Comparison of ENCODE assay signal across 16 mouse cellular contexts in the genomic region with DNA sequence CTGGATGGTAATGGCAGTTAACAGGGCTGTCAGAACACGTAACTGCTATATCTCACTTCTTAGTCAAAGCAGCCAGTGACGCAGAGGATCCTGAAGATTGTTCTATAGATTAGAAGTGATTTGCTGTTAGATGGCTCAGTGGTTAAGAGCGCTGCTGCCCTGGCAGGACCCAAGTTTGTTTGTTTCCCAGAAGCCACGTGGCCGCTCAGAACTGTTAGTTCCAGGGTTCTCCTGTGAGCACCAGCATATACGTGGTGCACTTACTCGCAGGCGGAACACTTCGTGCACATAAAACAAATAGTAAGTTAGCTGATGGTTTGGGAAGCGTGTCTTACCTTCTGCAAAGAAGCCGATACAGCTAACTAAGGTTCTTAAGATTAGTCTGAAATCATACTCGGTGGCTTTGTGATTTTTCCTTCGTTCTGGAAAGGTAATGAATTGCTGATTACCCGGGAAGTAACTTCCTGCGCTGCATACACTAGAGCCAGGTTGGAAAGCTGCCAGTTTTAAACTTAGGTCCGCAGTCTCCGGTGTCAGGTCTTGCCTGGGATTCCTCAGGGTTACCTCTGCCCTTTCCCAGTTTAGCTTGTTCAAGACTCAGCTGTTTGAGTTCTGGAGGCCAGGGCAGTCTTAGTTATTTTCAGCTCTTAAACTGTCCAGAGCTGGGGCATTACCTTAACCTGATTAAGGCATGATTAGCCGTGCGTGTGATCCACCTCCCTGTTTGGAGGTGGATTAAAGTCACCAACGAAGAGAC. TPM values are rescaled to one million over a fixed set of nuclear protein-coding genes. Genes with fewer than 3 reads are reported as not detected.
DNase-seq lines count a peak whose midpoint lies in the region; ATAC-seq and TF ChIP-seq lines count a peak whose summit lies in the region.
"Had no signal": no experiment of that assay in that cellular context is flagged by ENCODE, and none has a peak within 500 bp of the region (broad histone marks: within the 10 kb centered on the region; RNA-seq: fewer than 3 reads in every experiment).

No protein-coding gene starts in this region.

- no peak for TF ChIP-seq CTCF in lung, postnatal 0 days (IDR thresholded peaks at IDR 0.05)
- no peak for TF ChIP-seq CTCF in lung, adult 2 months (IDR thresholded peaks at IDR 0.05; ENCODE audit: insufficient read depth, low read length)

- ATAC-seq in lung, postnatal 0 days = no peak
- peak; percentile 69 for ATAC-seq in kidney, embryonic 16.5 days (ENCODE audit: low FRiP score, low TSS enrichment)
- no peak for ATAC-seq in granulocyte monocyte progenitor cell, adult 5-6 weeks (replicated peaks; ENCODE audit: poor library complexity, severe bottlenecking)
- no peak for ATAC-seq in midbrain, embryonic 11.5 days (ENCODE audit: low FRiP score)
- ATAC-seq: hindbrain, embryonic 16.5 days; midbrain, embryonic 13.5 days had no signal

- H3K36me3 ChIP-seq in heart, embryonic 10.5 days = peaks cover 21% of the 10 kb centered on the region
- peaks cover 12% of the 10 kb centered on the region for H3K36me3 ChIP-seq in lung, postnatal 0 days (ENCODE audit: insufficient read depth, low read length)
- peaks cover 14% of the 10 kb centered on the region for H3K36me3 ChIP-seq in kidney, embryonic 16.5 days (ENCODE audit: insufficient read depth, low read length)
- H3K36me3 ChIP-seq in midbrain, embryonic 11.5 days (ENCODE audit: control insufficient read depth, insufficient read depth, low read length) = peaks cover 5% of the 10 kb centered on the region
- peaks cover 24% of the 10 kb centered on the region for H3K36me3 ChIP-seq in forebrain, embryonic 10.5 days (replicated peaks)

- no peak for DNase-seq in heart, embryonic 10.5 days (ENCODE audit: low spot score)
- DNase-seq in heart, adult 9 months (ENCODE audit: low spot score in 2 of 2) = no peak
- DNase-seq in lung, postnatal 0 days (ENCODE audit: low spot score) = peak; percentile 54
- no peak for DNase-seq in lung, adult 2 months
- DNase-seq in midbrain, embryonic 11.5 days (ENCODE audit: low spot score, missing footprints) = no peak
- no peak for DNase-seq in forebrain, embryonic 10.5 days (ENCODE audit: extremely low spot score, low spot score)
- DNase-seq: cerebellum, adult 9-10 months; thymus, postnatal 36 days had no signal

- no peak for TF ChIP-seq POLR2A in lung, adult 2 months (IDR thresholded peaks at IDR 0.05; ENCODE audit: borderline replicate concordance, extremely low read depth, low read depth, low read length)

- H3K9ac ChIP-seq in lung, postnatal 0 days (replicated peaks; ENCODE audit: low read depth) = no peak overlapping the region
- peak overlapping the region; percentile 35; the same call in 1 of the 2 replicates for H3K9ac ChIP-seq in kidney, embryonic 16.5 days (replicated peaks; ENCODE audit: low read length)
- no peak overlapping the region for H3K9ac ChIP-seq in midbrain, embryonic 11.5 days (ENCODE audit: low read length)
- H3K9ac ChIP-seq: embryonic facial prominence, embryonic 13.5 days; limb, embryonic 13.5 days; midbrain, embryonic 13.5 days had no signal

- H3K4me2 ChIP-seq in lung, postnatal 0 days (replicated peaks; ENCODE audit: low read depth, low read length) = peak overlapping the region; percentile 29
- H3K4me2 ChIP-seq in kidney, embryonic 16.5 days (replicated peaks; ENCODE audit: low read depth, low read length) = peak overlapping the region; percentile 23
- H3K4me2 ChIP-seq in midbrain, embryonic 11.5 days = no peak overlapping the region
- H3K4me2 ChIP-seq: embryonic facial prominence, embryonic 13.5 days; limb, embryonic 13.5 days; midbrain, embryonic 13.5 days had no signal

- H3K4me3 ChIP-seq in heart, embryonic 10.5 days = no peak overlapping the region
- no peak overlapping the region for H3K4me3 ChIP-seq in lung, postnatal 0 days (ENCODE audit: low read depth, low read length)
- H3K4me3 ChIP-seq in lung, adult 2 months (replicated peaks; ENCODE audit: extremely low read depth, low read depth, low read length) = no peak overlapping the region
- H3K4me3 ChIP-seq in kidney, embryonic 16.5 days (ENCODE audit: low read length) = no peak overlapping the region
- H3K4me3 ChIP-seq in midbrain, embryonic 11.5 days (ENCODE audit: low read depth, low read length) = no peak overlapping the region
- no peak overlapping the region for H3K4me3 ChIP-seq in forebrain, embryonic 10.5 days
- H3K4me3 ChIP-seq: embryonic facial prominence, embryonic 13.5 days; limb, embryonic 13.5 days; midbrain, embryonic 13.5 days had no signal

- no peaks in the 10 kb centered on the region for H3K9me3 ChIP-seq in heart, embryonic 10.5 days
- no peaks in the 10 kb centered on the region for H3K9me3 ChIP-seq in lung, postnatal 0 days (ENCODE audit: low read length)
- no peaks in the 10 kb centered on the region for H3K9me3 ChIP-seq in kidney, embryonic 16.5 days (ENCODE audit: low read length)
- H3K9me3 ChIP-seq in midbrain, embryonic 11.5 days (ENCODE audit: control insufficient read depth, low read length) = no peaks in the 10 kb centered on the region
- no peaks in the 10 kb centered on the region for H3K9me3 ChIP-seq in forebrain, embryonic 10.5 days
- H3K9me3 ChIP-seq: embryonic facial prominence, embryonic 13.5 days; limb, embryonic 13.5 days; midbrain, embryonic 13.5 days had no signal

- peaks cover 40% of the 10 kb centered on the region for H3K4me1 ChIP-seq in heart, embryonic 10.5 days
- H3K4me1 ChIP-seq in lung, postnatal 0 days (ENCODE audit: insufficient read depth, low read depth, low read length) = peaks cover 20% of the 10 kb centered on the region; the same call in 1 of the 2 replicates
- peaks cover 9% of the 10 kb centered on the region for H3K4me1 ChIP-seq in lung, adult 2 months (ENCODE audit: control insufficient read depth, insufficient read depth, low read length)
- H3K4me1 ChIP-seq in kidney, embryonic 16.5 days (ENCODE audit: insufficient read depth, low read length) = peaks cover 21% of the 10 kb centered on the region
- no peaks in the 10 kb centered on the region for H3K4me1 ChIP-seq in midbrain, embryonic 11.5 days (ENCODE audit: control insufficient read depth, insufficient read depth, low read length)
- H3K4me1 ChIP-seq in forebrain, embryonic 10.5 days = peaks cover 5% of the 10 kb centered on the region; the same call in 1 of the 2 replicates
- H3K4me1 ChIP-seq: midbrain, embryonic 13.5 days had no signal

- peak overlapping the region; percentile 70; the same call in 1 of the 2 replicates for H3K27ac ChIP-seq in heart, embryonic 10.5 days
- H3K27ac ChIP-seq in lung, postnatal 0 days (ENCODE audit: low read length) = 0 out of 2 replicates have a peak overlapping the region, but pooled peaks have one; percentile 20
- peak overlapping the region; percentile 60 for H3K27ac ChIP-seq in kidney, embryonic 16.5 days (ENCODE audit: low read length)
- H3K27ac ChIP-seq in midbrain, embryonic 11.5 days (ENCODE audit: low read depth, low read length) = no peak overlapping the region
- H3K27ac ChIP-seq in forebrain, embryonic 10.5 days = no peak overlapping the region
- H3K27ac ChIP-seq: embryonic facial prominence, embryonic 13.5 days; limb, embryonic 13.5 days; midbrain, embryonic 13.5 days had no signal

- no peaks in the 10 kb centered on the region for H3K27me3 ChIP-seq in heart, embryonic 10.5 days (ENCODE audit: insufficient read depth, poor library complexity, severe bottlenecking)
- H3K27me3 ChIP-seq in lung, postnatal 0 days (replicated peaks; ENCODE audit: insufficient read depth, low read length) = no peaks in the 10 kb centered on the region
- no peaks in the 10 kb centered on the region for H3K27me3 ChIP-seq in kidney, embryonic 16.5 days (ENCODE audit: insufficient read depth, low read length)
- no peaks in the 10 kb centered on the region for H3K27me3 ChIP-seq in midbrain, embryonic 11.5 days (ENCODE audit: control insufficient read depth, insufficient read depth, low read length)
- H3K27me3 ChIP-seq in forebrain, embryonic 10.5 days (ENCODE audit: poor library complexity, severe bottlenecking) = no peaks in the 10 kb centered on the region
- H3K27me3 ChIP-seq: embryonic facial prominence, embryonic 13.5 days; limb, embryonic 13.5 days; midbrain, embryonic 13.5 days had no signal

- no peak for TF ChIP-seq EP300 in lung, postnatal 0 days (IDR thresholded peaks at IDR 0.05)

- 61% methylated on average over 20 of the region's 20 CpGs for WGBS in heart, embryonic 10.5 days
- 35% methylated on average over 20 of the region's 20 CpGs for WGBS in lung, postnatal 0 days
- WGBS in lung, adult 2 months = 37% methylated on average over 20 of the region's 20 CpGs
- WGBS in kidney, embryonic 16.5 days = 48% methylated on average over 20 of the region's 20 CpGs
- WGBS in midbrain, embryonic 11.5 days = 82% methylated on average over 20 of the region's 20 CpGs
- 87% methylated on average over 20 of the region's 20 CpGs for WGBS in forebrain, embryonic 10.5 days

RNA-seq across cellular contexts. Expression of a gene that starts 14.1 kb away (rescaled TPM):
- polyA plus RNA-seq in heart, embryonic 10.5 days (2016; fragmentation: Nextera tagmentation; extraction: Ambion mirVana) = 4,161 and 4,393 TPM in 2 replicates
- 533 and 589 TPM in 2 replicates for polyA plus RNA-seq in lung, postnatal 0 days (2015; fragmentation: Nextera tagmentation; extraction: Ambion mirVana)
- 223 and 371 TPM in 2 replicates for polyA plus RNA-seq in lung, adult 2 months (2012; rRNA removed)
- polyA plus RNA-seq in kidney, embryonic 16.5 days (2015; fragmentation: Nextera tagmentation; extraction: Ambion mirVana) = 1,802 and 1,946 TPM in 2 replicates
- 641 and 708 TPM in 2 replicates for total RNA-seq in granulocyte monocyte progenitor cell, adult 5-6 weeks (2014; fragmentation: Nextera tagmentation)
- total RNA-seq in granulocyte monocyte progenitor cell, adult 5-6 weeks (2017) = 507 and 538 TPM in 2 replicates
- polyA plus RNA-seq in midbrain, embryonic 11.5 days (2014; fragmentation: Nextera tagmentation; extraction: Ambion mirVana) = 1,513 and 1,542 TPM in 2 replicates
- 3,398 and 3,630 TPM in 2 replicates for polyA plus RNA-seq in forebrain, embryonic 10.5 days (2016; fragmentation: Nextera tagmentation; extraction: Ambion mirVana)

RNA-seq across cellular contexts. Expression of a gene that starts 31.3 kb away (rescaled TPM):
- polyA plus RNA-seq in heart, embryonic 10.5 days (2016; fragmentation: Nextera tagmentation; extraction: Ambion mirVana) = 40.6 and 45.1 TPM in 2 replicates
- 29.1 and 30.6 TPM in 2 replicates for polyA plus RNA-seq in lung, postnatal 0 days (2015; fragmentation: Nextera tagmentation; extraction: Ambion mirVana)
- 6.7 and 7.4 TPM in 2 replicates for polyA plus RNA-seq in lung, adult 2 months (2012; rRNA removed)
- polyA plus RNA-seq in kidney, embryonic 16.5 days (2015; fragmentation: Nextera tagmentation; extraction: Ambion mirVana) = 45.7 and 50.5 TPM in 2 replicates
- 30.3 and 46.6 TPM in 2 replicates for total RNA-seq in granulocyte monocyte progenitor cell, adult 5-6 weeks (2014; fragmentation: Nextera tagmentation)
- total RNA-seq in granulocyte monocyte progenitor cell, adult 5-6 weeks (2017) = 67.0 and 83.9 TPM in 2 replicates
- polyA plus RNA-seq in midbrain, embryonic 11.5 days (2014; fragmentation: Nextera tagmentation; extraction: Ambion mirVana) = 58.0 and 62.4 TPM in 2 replicates
- 51.2 and 54.1 TPM in 2 replicates for polyA plus RNA-seq in forebrain, embryonic 10.5 days (2016; fragmentation: Nextera tagmentation; extraction: Ambion mirVana)

RNA-seq across cellular contexts. Expression of a gene that starts 31.4 kb away (rescaled TPM):
- 13.9 and 14.5 TPM in 2 replicates for polyA plus RNA-seq in heart, embryonic 10.5 days (2016; fragmentation: Nextera tagmentation; extraction: Ambion mirVana)
- 12.7 and 13.7 TPM in 2 replicates for polyA plus RNA-seq in lung, postnatal 0 days (2015; fragmentation: Nextera tagmentation; extraction: Ambion mirVana)
- 12.3 and 15.4 TPM in 2 replicates for polyA plus RNA-seq in lung, adult 2 months (2012; rRNA removed)
- polyA plus RNA-seq in kidney, embryonic 16.5 days (2015; fragmentation: Nextera tagmentation; extraction: Ambion mirVana) = 30.9 and 34.4 TPM in 2 replicates
- 17.0 and 32.8 TPM in 2 replicates for total RNA-seq in granulocyte monocyte progenitor cell, adult 5-6 weeks (2014; fragmentation: Nextera tagmentation)
- 19.1 and 27.6 TPM in 2 replicates for total RNA-seq in granulocyte monocyte progenitor cell, adult 5-6 weeks (2017)
- 16.3 and 17.9 TPM in 2 replicates for polyA plus RNA-seq in midbrain, embryonic 11.5 days (2014; fragmentation: Nextera tagmentation; extraction: Ambion mirVana)
- polyA plus RNA-seq in forebrain, embryonic 10.5 days (2016; fragmentation: Nextera tagmentation; extraction: Ambion mirVana) = 16.2 and 18.7 TPM in 2 replicates

RNA-seq across cellular contexts. Expression of a gene that starts 33.8 kb away (rescaled TPM):
- 0.13 TPM in 1 of 2 replicates, not detected in the other for polyA plus RNA-seq in heart, embryonic 10.5 days (2016; fragmentation: Nextera tagmentation; extraction: Ambion mirVana)
- polyA plus RNA-seq in lung, postnatal 0 days (2015; fragmentation: Nextera tagmentation; extraction: Ambion mirVana) = 0.11 TPM in 1 of 2 replicates, not detected in the other
- polyA plus RNA-seq in lung, adult 2 months (2012; rRNA removed) = not detected in 2 replicates
- polyA plus RNA-seq in kidney, embryonic 16.5 days (2015; fragmentation: Nextera tagmentation; extraction: Ambion mirVana) = 0.17 TPM in 1 of 2 replicates, not detected in the other
- total RNA-seq in granulocyte monocyte progenitor cell, adult 5-6 weeks (2014; fragmentation: Nextera tagmentation) = 3.5 TPM in 1 of 2 replicates, not detected in the other
- total RNA-seq in granulocyte monocyte progenitor cell, adult 5-6 weeks (2017) = 1.2 TPM in 1 of 2 replicates, not detected in the other
- polyA plus RNA-seq in midbrain, embryonic 11.5 days (2014; fragmentation: Nextera tagmentation; extraction: Ambion mirVana) = not detected in 2 replicates
- 0.17 TPM in 1 of 2 replicates, not detected in the other for polyA plus RNA-seq in forebrain, embryonic 10.5 days (2016; fragmentation: Nextera tagmentation; extraction: Ambion mirVana)
- total RNA-seq: layer of hippocampus, postnatal 14 days had no signal
- polyA plus RNA-seq: C2C12; embryonic facial prominence, embryonic 13.5 days; limb, embryonic 13.5 days had no signal

Comparison
In these comparisons a context has a peak if more than half of its experiments do, and no peak if none do; other contexts are left out.
1. H3K27ac ChIP-seq: peak in heart, embryonic 10.5 days (single experiment), lung, postnatal 0 days (single experiment) and kidney, embryonic 16.5 days (single experiment); none in midbrain, embryonic 11.5 days (single experiment) and forebrain, embryonic 10.5 days (single experiment).